Mouse (Mus musculus): ENCODE measurements at regions not wholly inside any gene's neighbourhood (a gene's known extent, or its start where the extent isn't known, plus 50 kb on each side); places are given as distances from the start of the nearest gene placed in this dataset.

GRCm38 (mm10) chr9:30827780-30828179 lies 94.5 kb downstream of the Adamts15 start:
- 66% methylated on average over 1 of the region's 1 CpGs for WGBS
- Histone ChIP-seq H3K27me3 (ENCODE audit: control insufficient read depth, insufficient read depth, low read length) (no peaks in the 10 kb centered on the region), H3K36me3 (ENCODE audit: control insufficient read depth, insufficient read depth, low read length) (no peaks in the 10 kb centered on the region), H3K27ac (ENCODE audit: insufficient read depth, low read depth, low read length) (no peak overlapping the region), H3K4me1 (ENCODE audit: control insufficient read depth, insufficient read depth, insufficient read length, low read length) (no peaks in the 10 kb centered on the region), H3K4me3 (ENCODE audit: low read depth, low read length) (no peak overlapping the region)
- TF ChIP-seq POLR2A (IDR thresholded peaks at IDR 0.05; ENCODE audit: low read depth, low read length) (no peak), CTCF (IDR thresholded peaks at IDR 0.05; ENCODE audit: extremely low read depth, insufficient read length, insufficient replicate concordance, low read depth, low read length) (no peak)

DNA sequence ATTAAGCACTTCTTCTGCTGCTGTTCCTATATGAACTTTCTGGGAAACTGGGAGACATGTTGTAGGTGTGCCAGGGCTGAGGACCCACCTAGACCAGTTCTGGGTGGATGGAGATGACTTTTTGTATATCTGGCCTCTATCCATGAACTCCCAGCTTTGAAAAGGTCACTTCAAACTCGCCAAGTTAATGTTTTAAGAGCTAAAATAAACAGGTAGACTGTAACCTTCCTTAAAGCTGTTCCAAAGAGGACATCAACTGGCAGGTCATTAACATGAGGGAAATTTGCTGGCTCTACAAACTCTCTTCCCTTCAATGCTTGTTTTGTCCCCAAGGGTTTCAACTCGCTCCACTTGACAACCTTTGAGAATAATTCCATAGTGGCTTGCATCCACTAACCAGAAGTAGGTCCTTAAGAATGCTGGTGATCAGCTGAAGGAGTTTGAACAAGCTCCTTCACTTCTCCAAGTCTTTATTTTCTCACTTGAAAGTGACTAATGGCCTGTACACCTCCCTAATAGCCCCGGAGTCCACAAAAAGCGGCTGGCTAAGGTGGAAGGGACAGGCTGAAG lies 98.1 kb downstream of the Adamts15 start:
- WGBS: 70% methylated on average over 4 of the region's 4 CpGs
- Histone ChIP-seq H3K36me3 (ENCODE audit: control insufficient read depth, insufficient read depth, low read length) (no peaks in the 10 kb centered on the region), H3K4me1 (ENCODE audit: control insufficient read depth, insufficient read depth, insufficient read length, low read length) (no peaks in the 10 kb centered on the region), H3K4me3 (ENCODE audit: low read depth, low read length) (no peak overlapping the region), H3K27ac (ENCODE audit: insufficient read depth, low read depth, low read length) (no peak overlapping the region), H3K27me3 (ENCODE audit: control insufficient read depth, insufficient read depth, low read length) (no peaks in the 10 kb centered on the region)
- TF ChIP-seq POLR2A (IDR thresholded peaks at IDR 0.05; ENCODE audit: low read depth, low read length): no peak
- TF ChIP-seq CTCF (IDR thresholded peaks at IDR 0.05; ENCODE audit: extremely low read depth, insufficient read length, insufficient replicate concordance, low read depth, low read length): no peak

- no peak overlapping the region for H3K27ac ChIP-seq (ENCODE audit: insufficient read depth, low read depth, low read length)
- H3K27me3 ChIP-seq (ENCODE audit: control insufficient read depth, insufficient read depth, low read length): no peaks in the 10 kb centered on the region
- no peaks in the 10 kb centered on the region for H3K36me3 ChIP-seq (ENCODE audit: control insufficient read depth, insufficient read depth, low read length)
- WGBS: 26% methylated on average over 2 of the region's 2 CpGs
- no peaks in the 10 kb centered on the region for H3K4me1 ChIP-seq (ENCODE audit: control insufficient read depth, insufficient read depth, insufficient read length, low read length)
- TF ChIP-seq CTCF (IDR thresholded peaks at IDR 0.05; ENCODE audit: extremely low read depth, insufficient read length, insufficient replicate concordance, low read depth, low read length): no peak
- H3K4me3 ChIP-seq (ENCODE audit: low read depth, low read length): no peak overlapping the region
Measured at GRCm38 (mm10) chr9:30820806-30821375, 101.4 kb downstream of the Adamts15 start.

DNA sequence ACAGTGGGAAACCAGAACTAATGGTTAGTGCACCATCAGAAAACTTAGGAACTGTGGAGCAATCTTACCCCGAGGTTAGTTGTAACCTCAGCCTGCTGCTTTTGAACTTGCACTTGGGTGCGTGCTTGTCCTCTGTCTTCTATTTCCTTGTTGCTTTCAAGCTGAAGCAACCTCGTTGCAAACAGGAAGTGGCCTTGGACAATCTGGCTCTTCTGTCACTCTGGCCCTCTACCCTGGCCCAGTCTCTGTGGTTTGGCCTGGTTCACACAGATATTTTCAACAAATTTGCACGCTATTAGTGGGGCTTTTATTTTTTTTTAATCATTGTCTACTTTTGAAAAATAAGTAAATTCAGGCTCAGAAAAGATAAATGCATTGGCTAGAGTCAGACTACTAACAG lies 109.0 kb downstream of the Adamts15 start:
- WGBS: 34% methylated on average over 4 of the region's 4 CpGs
- no peaks in the 10 kb centered on the region for H3K27me3 ChIP-seq (ENCODE audit: control insufficient read depth, insufficient read depth, low read length)
- no peak overlapping the region for H3K27ac ChIP-seq (ENCODE audit: insufficient read depth, low read depth, low read length)

GRCm38 (mm10) chr9:30810843-30811242 lies 111.4 kb downstream of the Adamts15 start:
- Histone ChIP-seq H3K4me1 (ENCODE audit: control insufficient read depth, insufficient read depth, insufficient read length, low read length) (no peaks in the 10 kb centered on the region; the same call in 1 of the 2 replicates), H3K27ac (ENCODE audit: insufficient read depth, low read depth, low read length) (no peak overlapping the region), H3K27me3 (ENCODE audit: control insufficient read depth, insufficient read depth, low read length) (no peaks in the 10 kb centered on the region), H3K4me3 (ENCODE audit: low read depth, low read length) (no peak overlapping the region), H3K36me3 (ENCODE audit: control insufficient read depth, insufficient read depth, low read length) (no peaks in the 10 kb centered on the region)
- 41% methylated on average over 1 of the region's 1 CpGs for WGBS
- no peak for TF ChIP-seq POLR2A (IDR thresholded peaks at IDR 0.05; ENCODE audit: low read depth, low read length)
- no peak for TF ChIP-seq CTCF (IDR thresholded peaks at IDR 0.05; ENCODE audit: extremely low read depth, insufficient read length, insufficient replicate concordance, low read depth, low read length)

More for the DNA sequence above, 109.0 kb downstream of the Adamts15 start:
- H3K36me3 ChIP-seq (ENCODE audit: control insufficient read depth, insufficient read depth, low read length): no peaks in the 10 kb centered on the region
- no peak overlapping the region for H3K4me3 ChIP-seq (ENCODE audit: low read depth, low read length)
- TF ChIP-seq POLR2A (IDR thresholded peaks at IDR 0.05; ENCODE audit: low read depth, low read length) (no peak), CTCF (IDR thresholded peaks at IDR 0.05; ENCODE audit: extremely low read depth, insufficient read length, insufficient replicate concordance, low read depth, low read length) (no peak)
- H3K4me1 ChIP-seq (ENCODE audit: control insufficient read depth, insufficient read depth, insufficient read length, low read length): no peaks in the 10 kb centered on the region; the same call in 1 of the 2 replicates

DNA sequence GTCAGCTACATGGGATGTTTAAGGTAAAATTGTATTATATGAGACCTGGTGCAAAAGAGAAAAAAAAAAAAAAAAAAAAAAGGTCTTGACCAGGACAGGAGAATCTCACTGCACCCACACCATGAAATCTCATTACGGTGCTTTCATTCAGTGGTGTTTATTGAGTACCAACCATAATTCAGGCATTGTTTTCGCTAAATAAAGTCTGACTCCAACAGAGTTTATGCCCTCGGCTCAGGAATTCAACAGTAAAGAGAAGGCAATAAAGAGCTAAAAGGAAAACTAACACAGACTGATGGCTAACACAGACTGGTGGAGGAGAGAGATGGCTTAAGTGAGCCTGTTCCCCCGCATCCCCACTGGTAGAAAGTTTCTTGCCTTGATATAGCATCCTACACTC lies 112.0 kb downstream of the Adamts15 start:
- TF ChIP-seq CTCF (IDR thresholded peaks at IDR 0.05; ENCODE audit: extremely low read depth, insufficient read length, insufficient replicate concordance, low read depth, low read length) (no peak), POLR2A (IDR thresholded peaks at IDR 0.05; ENCODE audit: low read depth, low read length) (no peak)
- Histone ChIP-seq H3K36me3 (ENCODE audit: control insufficient read depth, insufficient read depth, low read length) (no peaks in the 10 kb centered on the region), H3K4me1 (ENCODE audit: control insufficient read depth, insufficient read depth, insufficient read length, low read length) (no peaks in the 10 kb centered on the region; the same call in 1 of the 2 replicates), H3K27me3 (ENCODE audit: control insufficient read depth, insufficient read depth, low read length) (no peaks in the 10 kb centered on the region), H3K4me3 (ENCODE audit: low read depth, low read length) (no peak overlapping the region), H3K27ac (ENCODE audit: insufficient read depth, low read depth, low read length) (no peak overlapping the region)
- WGBS: 79% methylated on average over 4 of the region's 4 CpGs

DNA sequence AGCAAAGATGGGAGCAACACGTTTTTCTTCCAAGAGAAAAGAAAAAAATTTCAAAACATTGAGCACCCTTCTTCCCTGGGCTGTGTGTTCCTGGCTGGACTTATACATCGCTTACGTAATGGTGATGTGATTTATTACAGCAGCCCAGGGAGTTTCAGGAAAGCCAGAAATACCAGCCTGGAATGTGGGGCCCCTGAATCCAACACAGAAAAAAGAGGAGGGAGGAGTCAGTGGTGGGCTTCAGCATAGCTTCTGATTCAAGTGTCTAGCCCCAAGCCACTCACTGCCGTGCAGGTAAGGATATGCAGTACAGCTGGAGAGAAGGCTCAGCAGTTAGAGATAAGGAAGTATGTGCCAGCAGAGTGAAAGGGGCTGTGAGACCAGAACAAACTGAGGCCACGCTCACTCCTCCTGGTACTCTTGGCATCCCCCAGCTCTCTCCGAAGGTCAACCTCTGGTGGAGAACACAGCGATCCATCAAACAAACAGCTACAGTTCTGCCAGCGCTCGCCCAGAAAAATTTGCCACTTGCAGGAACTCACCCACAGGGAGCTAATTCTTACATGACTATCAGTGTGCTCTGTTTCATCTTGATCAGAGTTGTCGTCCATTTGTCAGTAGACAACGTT lies 113.3 kb downstream of the Adamts15 start:
- TF ChIP-seq CTCF (IDR thresholded peaks at IDR 0.05; ENCODE audit: extremely low read depth, insufficient read length, insufficient replicate concordance, low read depth, low read length) (no peak), POLR2A (IDR thresholded peaks at IDR 0.05; ENCODE audit: low read depth, low read length) (no peak)
- Histone ChIP-seq H3K4me3 (ENCODE audit: low read depth, low read length) (no peak overlapping the region), H3K4me1 (ENCODE audit: control insufficient read depth, insufficient read depth, insufficient read length, low read length) (no peaks in the 10 kb centered on the region; the same call in 1 of the 2 replicates), H3K36me3 (ENCODE audit: control insufficient read depth, insufficient read depth, low read length) (no peaks in the 10 kb centered on the region), H3K27ac (ENCODE audit: insufficient read depth, low read depth, low read length) (no peak overlapping the region), H3K27me3 (ENCODE audit: control insufficient read depth, insufficient read depth, low read length) (no peaks in the 10 kb centered on the region)
- WGBS: 61% methylated on average over 11 of the region's 11 CpGs
